Mouse (Mus musculus) intestine, postnatal 0 days (tissue): ENCODE data around the gene Kcnk12. TPM values are rescaled to one million over a fixed set of nuclear protein-coding genes. Genes with fewer than 3 reads are reported as not detected.

Experiments used
- ATAC-seq: fragments of 200-750 bp; cut with Nextera tagmentation; 2 replicates; pipeline ENCODE4 v1.8.0; 2017; ENCODE audit warnings: mild to moderate bottlenecking, moderate TSS enrichment, moderate library complexity
- H3K27ac ChIP-seq: fragments of 300-500 bp; sonication (generic); 2 replicates; pipeline ENCODE4 v1.5.1; 2014; ENCODE audit warnings: mild to moderate bottlenecking, low read depth, low read length, moderate library complexity
- H3K27me3 ChIP-seq: fragments of 300-500 bp; sonication (generic); replicated peaks from 2 replicates; pipeline ENCODE4 v1.6.1; 2014; ENCODE audit warnings: low read length, mixed read lengths; ENCODE audit not compliant: control insufficient read depth, insufficient read depth
- H3K36me3 ChIP-seq: fragments of 300-500 bp; sonication (generic); 2 replicates; pipeline ENCODE4 v1.6.1; 2014; ENCODE audit warnings: mild to moderate bottlenecking, moderate library complexity; ENCODE audit not compliant: control insufficient read depth, insufficient read depth
- H3K4me1 ChIP-seq: fragments of 300-500 bp; sonication (generic); replicated peaks from 2 replicates; pipeline ENCODE4 v1.6.1; 2014; ENCODE audit warnings: antibody characterized with exemption, low read length, mixed read lengths; ENCODE audit not compliant: control insufficient read depth, insufficient read depth
- H3K4me2 ChIP-seq: fragments of 300-500 bp; sonication (generic); replicated peaks from 2 replicates; pipeline ENCODE4 v1.6.1; 2014; ENCODE audit warnings: low read depth, mild to moderate bottlenecking, moderate library complexity
- H3K4me3 ChIP-seq: fragments of 300-500 bp; sonication (generic); 2 replicates; pipeline ENCODE4 v1.5.1; 2014; ENCODE audit warnings: low read depth, low read length
- H3K9ac ChIP-seq: fragments of 300-500 bp; sonication (generic); 2 replicates; pipeline ENCODE4 v1.6.1; 2014; ENCODE audit warnings: mild to moderate bottlenecking, low read depth, low read length
- H3K9me3 ChIP-seq: fragments of 300-500 bp; sonication (generic); 2 replicates; pipeline ENCODE4 v1.6.1; 2016; ENCODE audit warnings: mixed run types; ENCODE audit not compliant: control insufficient read depth
- CTCF ChIP-seq: sonication (generic); IDR thresholded peaks from 2 replicates; pipeline ENCODE4 v1.5.1; 2016; ENCODE audit warnings: low read depth, mild to moderate bottlenecking, control low read depth, antibody characterized with exemption, moderate library complexity
- WGBS: fragments of 180-500 bp; shearing (Covaris S2); extraction: QIAGEN DNeasy Blood & Tissue Kit; methylation state at CpG from one replicate; pipeline ENCODE4 v1.1.7; 2014; 5-methylcytosine and 5-hydroxymethylcytosine counted together
- polyA plus RNA-seq: library from polyadenylated mRNA; unstranded; fragments of >200 nt; fragmentation: Nextera tagmentation; extraction: Ambion mirVana; gene quantifications from 2 replicates; pipeline ENCODE4 v1.2.1, GENCODE M21; 2015

Kcnk12 gene
- polyA plus RNA-seq, 1 experiment from 2014 or later, result not detected

- Histone ChIP-seq H3K27ac (no peak overlapping the region), H3K4me3 (no peak overlapping the region), H3K4me1 (no peaks in the 10 kb centered on the region), H3K27me3 (no peaks in the 10 kb centered on the region), H3K36me3 (peaks cover 38% of the 10 kb centered on the region), H3K9ac (no peak overlapping the region), H3K9me3 (no peaks in the 10 kb centered on the region), H3K4me2 (no peak overlapping the region)
- no peak for ATAC-seq
- no peak for TF ChIP-seq CTCF
- WGBS, result 87% methylated on average over 6 of the region's 6 CpGs
Observed at GRCm38 (mm10) chr17:87696814-87697213, 101.0 kb downstream of the Kcnk12 start.

GRCm38 (mm10) chr17:87695874-87696465, 101.8 kb downstream of the Kcnk12 start:
- 96% methylated on average over 11 of the region's 11 CpGs for WGBS
- TF ChIP-seq CTCF, result no peak
- H3K9me3 ChIP-seq, result no peaks in the 10 kb centered on the region
- no peaks in the 10 kb centered on the region for H3K4me1 ChIP-seq
- H3K9ac ChIP-seq, result no peak overlapping the region
- H3K4me2 ChIP-seq, result no peak overlapping the region
- no peak overlapping the region for H3K27ac ChIP-seq
- peaks cover 43% of the 10 kb centered on the region for H3K36me3 ChIP-seq
- ATAC-seq, result no peak
- H3K27me3 ChIP-seq, result no peaks in the 10 kb centered on the region
- H3K4me3 ChIP-seq, result no peak overlapping the region

Other genes with a start within 250 kb of the Kcnk12 start
- 1,279 and 1,318 TPM in 2 replicates for gene Epcam, start 162.0 kb downstream of the Kcnk12 start, polyA plus RNA-seq
- 13.9 and 15.9 TPM in 2 replicates for gene Msh2, start 125.7 kb downstream of the Kcnk12 start, polyA plus RNA-seq
- gene Rpl36-ps4, start 123.0 kb upstream of the Kcnk12 start, polyA plus RNA-seq, result not detected in 2 replicates
- gene Msh6, start 177.1 kb upstream of the Kcnk12 start, polyA plus RNA-seq, result 9.0 and 9.2 TPM in 2 replicates